Mouse (Mus musculus): ENCODE results near the gene Gm20388. TPM values are rescaled to one million over a fixed set of nuclear protein-coding genes. Genes with fewer than 3 reads are reported as not detected.

Gm20388 gene
- polyA plus RNA-seq, 1 experiment from 2014 or later, result 1.7 TPM

GRCm38 (mm10) chr8:121887547-121887946 lies 1976.9 kb downstream of the Gm20388 start:
- Histone ChIP-seq H3K27me3 (ENCODE audit: insufficient read depth, poor library complexity, severe bottlenecking) (no peaks in the 10 kb centered on the region), H3K9me3 (no peaks in the 10 kb centered on the region), H3K4me1 (replicated peaks) (no peaks in the 10 kb centered on the region), H3K4me3 (no peak overlapping the region), H3K36me3 (peaks cover 81% of the 10 kb centered on the region), H3K27ac (no peak overlapping the region)
- WGBS, result 75% methylated on average over 1 of the region's 1 CpGs
- DNase-seq (ENCODE audit: low spot score), result no peak

- no peak for DNase-seq (ENCODE audit: low spot score)
- Histone ChIP-seq H3K4me1 (replicated peaks) (peaks cover 4% of the 10 kb centered on the region; the same call in 1 of the 2 replicates), H3K27me3 (ENCODE audit: insufficient read depth, poor library complexity, severe bottlenecking) (no peaks in the 10 kb centered on the region), H3K4me3 (no peak overlapping the region), H3K27ac (no peak overlapping the region), H3K36me3 (peaks cover 76% of the 10 kb centered on the region), H3K9me3 (no peaks in the 10 kb centered on the region)
- 92% methylated on average over 1 of the region's 1 CpGs for WGBS
These were observed 1978.7 kb downstream of the Gm20388 start for GRCm38 (mm10) chr8:121889317-121889716.

DNA sequence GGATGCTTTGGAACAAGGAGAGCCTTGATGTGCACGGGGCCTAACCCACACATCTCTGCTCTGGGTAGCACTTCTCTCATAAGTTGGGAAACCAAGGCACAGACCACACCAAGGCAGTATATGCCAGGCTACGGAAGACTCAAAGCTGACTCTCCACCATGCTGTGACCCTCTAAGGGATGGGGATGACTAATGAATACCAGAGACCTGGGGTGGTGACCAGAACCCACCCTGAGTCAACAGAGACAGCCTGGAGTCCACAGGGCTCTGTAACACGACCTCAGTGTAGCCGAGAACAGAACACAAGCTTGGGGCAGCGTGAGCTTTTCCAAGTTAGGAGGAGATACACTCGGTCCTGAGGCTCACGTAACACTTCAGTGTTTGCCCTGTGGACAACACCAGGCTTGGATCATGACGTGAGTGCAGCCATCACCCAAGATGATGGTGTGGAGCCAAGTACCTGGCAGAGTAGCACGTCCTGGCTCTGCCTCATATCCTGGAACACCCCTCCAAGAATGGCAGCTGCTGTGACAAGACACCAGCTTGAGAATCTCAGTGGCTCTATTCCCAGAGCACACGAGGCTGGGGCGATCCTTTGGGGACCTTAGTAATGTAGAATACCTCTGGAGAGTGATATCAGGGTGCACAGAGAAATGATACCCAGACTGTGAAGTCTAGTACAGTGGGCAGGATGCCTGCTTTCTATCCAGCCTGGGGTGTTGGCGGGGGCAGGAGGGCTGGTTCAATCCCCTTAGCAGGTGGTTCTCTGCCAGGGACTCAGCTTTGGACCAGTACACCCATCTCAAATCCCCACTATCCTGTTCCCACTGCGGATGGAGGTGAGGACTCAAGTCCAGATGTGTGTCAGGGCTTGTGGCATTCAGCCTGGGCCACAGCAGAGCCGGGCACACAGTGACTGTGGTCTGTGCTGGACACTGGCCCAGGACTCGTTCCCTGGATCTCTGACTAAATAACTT lies 1979.5 kb downstream of the Gm20388 start:
- no peak overlapping the region for H3K4me3 ChIP-seq
- 81% methylated on average over 15 of the region's 15 CpGs for WGBS
- peaks cover 9% of the 10 kb centered on the region for H3K4me1 ChIP-seq (replicated peaks)
- H3K27ac ChIP-seq, result no peak overlapping the region
- DNase-seq (ENCODE audit: low spot score), result no peak
- H3K36me3 ChIP-seq, result peaks cover 76% of the 10 kb centered on the region
- no peaks in the 10 kb centered on the region for H3K27me3 ChIP-seq (ENCODE audit: insufficient read depth, poor library complexity, severe bottlenecking)
- H3K9me3 ChIP-seq, result no peaks in the 10 kb centered on the region

DNA sequence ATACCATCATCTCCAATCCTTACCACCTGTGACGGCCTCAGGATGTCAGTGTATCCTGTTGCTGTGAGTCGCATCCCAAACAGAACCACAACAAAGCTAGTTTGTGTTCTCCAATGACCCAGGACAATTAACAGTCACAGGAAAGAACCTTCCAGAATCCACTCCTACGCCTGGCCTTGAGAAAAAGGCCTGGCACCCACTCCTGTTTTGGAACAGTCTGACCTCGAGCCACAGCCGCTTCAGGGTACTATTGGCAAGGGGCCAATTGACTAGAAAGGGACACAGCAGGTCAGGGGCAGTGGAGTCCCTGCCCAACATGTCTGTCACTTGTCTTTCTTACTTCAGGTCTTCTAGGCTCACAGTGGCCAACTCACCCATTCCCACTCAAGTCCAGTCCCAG lies 1982.2 kb downstream of the Gm20388 start:
- H3K27ac ChIP-seq, result no peak overlapping the region
- no peaks in the 10 kb centered on the region for H3K27me3 ChIP-seq (ENCODE audit: insufficient read depth, poor library complexity, severe bottlenecking)
- 90% methylated on average over 5 of the region's 5 CpGs for WGBS
- no peak for DNase-seq (ENCODE audit: low spot score)
- H3K9me3 ChIP-seq, result no peaks in the 10 kb centered on the region
- H3K4me1 ChIP-seq (replicated peaks), result peaks cover 37% of the 10 kb centered on the region
- H3K4me3 ChIP-seq, result no peak overlapping the region
- H3K36me3 ChIP-seq, result peaks cover 55% of the 10 kb centered on the region

- peaks cover 62% of the 10 kb centered on the region for H3K4me1 ChIP-seq (replicated peaks)
- H3K9me3 ChIP-seq, result no peaks in the 10 kb centered on the region
- no peak for DNase-seq (ENCODE audit: low spot score)
- WGBS, result 78% methylated on average over 7 of the region's 7 CpGs
- H3K27ac ChIP-seq, result peak overlapping the region; percentile 60
- H3K4me3 ChIP-seq, result no peak overlapping the region
- no peaks in the 10 kb centered on the region for H3K27me3 ChIP-seq (ENCODE audit: insufficient read depth, poor library complexity, severe bottlenecking)
- H3K36me3 ChIP-seq, result peaks cover 33% of the 10 kb centered on the region
These were observed 1985.3 kb downstream of the Gm20388 start for GRCm38 (mm10) chr8:121895910-121896309.

GRCm38 (mm10) chr8:121896476-121897145 lies 1986.0 kb downstream of the Gm20388 start:
- H3K4me1 ChIP-seq (replicated peaks), result peaks cover 66% of the 10 kb centered on the region
- 13% methylated on average over 12 of the region's 12 CpGs for WGBS
- peak overlapping the region; percentile 87 for H3K27ac ChIP-seq

DNA sequence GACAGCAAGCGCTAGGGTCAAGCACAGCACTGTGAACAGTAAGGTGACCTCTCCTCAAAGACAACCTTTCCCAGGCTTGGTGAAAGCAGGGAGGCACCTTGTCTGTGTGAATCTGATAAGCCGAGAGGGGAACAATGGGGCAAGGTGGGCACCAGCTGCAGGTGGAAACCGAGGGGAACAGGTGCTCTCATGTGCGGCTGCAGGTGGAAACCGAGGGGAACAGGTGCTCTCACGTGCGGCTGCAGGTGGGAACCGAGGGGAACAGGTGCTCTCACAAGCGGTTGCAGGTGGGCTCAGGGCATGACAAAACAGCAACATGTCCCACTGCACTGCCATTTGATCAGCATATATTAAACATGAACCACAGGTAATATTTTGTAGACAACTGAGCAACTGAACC lies 1986.6 kb downstream of the Gm20388 start:
- Histone ChIP-seq H3K27ac (peak overlapping the region; percentile 87), H3K4me3 (no peak overlapping the region), H3K27me3 (ENCODE audit: insufficient read depth, poor library complexity, severe bottlenecking) (no peaks in the 10 kb centered on the region), H3K36me3 (peaks cover 27% of the 10 kb centered on the region), H3K9me3 (no peaks in the 10 kb centered on the region), H3K4me1 (replicated peaks) (peaks cover 72% of the 10 kb centered on the region)
- DNase-seq (ENCODE audit: low spot score), result no peak
- 83% methylated on average over 9 of the region's 9 CpGs for WGBS

More at GRCm38 (mm10) chr8:121896476-121897145, 1986.0 kb downstream of the Gm20388 start:
- H3K9me3 ChIP-seq, result no peaks in the 10 kb centered on the region
- H3K27me3 ChIP-seq (ENCODE audit: insufficient read depth, poor library complexity, severe bottlenecking), result no peaks in the 10 kb centered on the region
- H3K36me3 ChIP-seq, result peaks cover 27% of the 10 kb centered on the region
- no peak overlapping the region for H3K4me3 ChIP-seq
- DNase-seq (ENCODE audit: low spot score), result peak; percentile 37

DNA sequence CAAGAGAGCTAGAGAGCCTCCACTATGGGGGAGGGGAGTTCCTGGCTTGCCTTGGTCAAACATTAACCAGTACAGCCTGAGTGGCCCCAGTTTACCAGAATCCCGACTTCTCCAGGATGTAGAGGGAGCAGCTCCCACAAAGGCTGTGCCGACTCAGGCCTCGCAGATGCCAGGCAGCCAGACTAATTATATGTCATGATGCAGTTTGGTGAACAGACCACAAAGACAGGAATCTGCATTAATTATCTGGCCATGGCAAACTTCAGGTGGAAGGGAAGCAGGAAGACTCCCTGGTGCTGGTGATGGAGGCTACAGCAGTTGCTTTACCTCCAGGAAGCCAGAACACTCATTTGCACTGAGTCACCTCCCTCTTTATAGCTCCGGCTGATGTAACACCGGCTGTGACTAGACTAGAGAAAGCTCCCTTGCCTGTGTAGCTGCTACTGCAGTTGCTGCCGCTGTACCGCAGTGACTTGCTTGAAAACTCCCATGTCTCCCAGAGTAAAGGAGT lies 1987.3 kb downstream of the Gm20388 start:
- no peak for DNase-seq (ENCODE audit: low spot score)
- Histone ChIP-seq H3K27me3 (ENCODE audit: insufficient read depth, poor library complexity, severe bottlenecking) (no peaks in the 10 kb centered on the region), H3K4me3 (0 out of 2 replicates have a peak overlapping the region, but pooled peaks have one; percentile 9), H3K9me3 (no peaks in the 10 kb centered on the region), H3K4me1 (replicated peaks) (peaks cover 79% of the 10 kb centered on the region), H3K36me3 (peaks cover 27% of the 10 kb centered on the region), H3K27ac (peak overlapping the region; percentile 87)
- WGBS, result 29% methylated on average over 7 of the region's 7 CpGs

- 5% methylated on average over 4 of the region's 4 CpGs for WGBS
These were observed 1987.8 kb downstream of the Gm20388 start for GRCm38 (mm10) chr8:121898401-121898931.

GRCm38 (mm10) chr8:121899180-121900044 lies 1988.8 kb downstream of the Gm20388 start:
- Histone ChIP-seq H3K27me3 (ENCODE audit: insufficient read depth, poor library complexity, severe bottlenecking) (no peaks in the 10 kb centered on the region), H3K9me3 (no peaks in the 10 kb centered on the region), H3K36me3 (peaks cover 13% of the 10 kb centered on the region), H3K27ac (peak overlapping the region; percentile 87), H3K4me1 (replicated peaks) (peaks cover 88% of the 10 kb centered on the region), H3K4me3 (no peak overlapping the region)
- no peak for DNase-seq (ENCODE audit: low spot score)
- WGBS, result 76% methylated on average over 18 of the region's 18 CpGs

More at GRCm38 (mm10) chr8:121898401-121898931, 1987.8 kb downstream of the Gm20388 start:
- Histone ChIP-seq H3K27me3 (ENCODE audit: insufficient read depth, poor library complexity, severe bottlenecking) (no peaks in the 10 kb centered on the region), H3K36me3 (peaks cover 23% of the 10 kb centered on the region), H3K27ac (peak overlapping the region; percentile 87), H3K9me3 (no peaks in the 10 kb centered on the region), H3K4me1 (replicated peaks) (peaks cover 82% of the 10 kb centered on the region), H3K4me3 (peak overlapping the region; percentile 9; the same call in 1 of the 2 replicates)
- DNase-seq (ENCODE audit: low spot score), result peak; percentile 72

- Histone ChIP-seq H3K4me3 (no peak overlapping the region), H3K4me1 (replicated peaks) (peaks cover 89% of the 10 kb centered on the region), H3K27ac (peak overlapping the region; percentile 42), H3K36me3 (no peaks in the 10 kb centered on the region), H3K27me3 (ENCODE audit: insufficient read depth, poor library complexity, severe bottlenecking) (0 out of 2 replicates have a peak, but pooled peaks cover 6% of the 10 kb centered on the region), H3K9me3 (no peaks in the 10 kb centered on the region)
- whole genome bisulfite sequencing, result 63% methylated on average over 8 of the region's 8 CpGs
- peak; percentile 29 for DNase-seq (ENCODE audit: low spot score)
These were observed 1991.0 kb downstream of the Gm20388 start for GRCm38 (mm10) chr8:121901498-121902236.

All from hindbrain, embryonic 10.5 days (tissue).